Mouse (Mus musculus) lung, postnatal 25 days (tissue): ENCODE results near the gene Thsd4.

Experiments used
- DNase-seq: peaks from one replicate; pipeline ENCODE4 v3.0.0; 2022; ENCODE audit warnings: low spot score

The Thsd4 gene

DNA sequence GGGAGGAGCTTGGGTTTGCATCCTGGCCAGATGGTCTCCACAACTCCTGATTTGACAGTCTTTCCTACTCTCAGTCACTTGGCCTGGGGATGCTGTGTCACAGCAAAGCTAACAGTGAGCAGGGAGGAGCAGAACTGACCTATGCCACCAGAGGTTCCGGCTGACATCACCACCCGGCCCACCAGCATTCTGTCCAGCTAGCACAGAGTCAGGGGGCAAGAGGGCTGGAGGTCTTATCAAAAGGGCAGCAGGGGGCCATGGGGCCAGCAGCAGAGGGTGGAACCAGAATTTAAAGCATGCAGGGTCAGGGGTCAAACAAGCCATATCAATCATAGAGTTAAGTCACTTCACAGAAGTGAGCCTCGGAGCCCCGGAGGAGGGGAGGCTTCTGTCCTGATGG lies 4.7 kb downstream of the Thsd4 start:
- no peak for DNase-seq

DNA sequence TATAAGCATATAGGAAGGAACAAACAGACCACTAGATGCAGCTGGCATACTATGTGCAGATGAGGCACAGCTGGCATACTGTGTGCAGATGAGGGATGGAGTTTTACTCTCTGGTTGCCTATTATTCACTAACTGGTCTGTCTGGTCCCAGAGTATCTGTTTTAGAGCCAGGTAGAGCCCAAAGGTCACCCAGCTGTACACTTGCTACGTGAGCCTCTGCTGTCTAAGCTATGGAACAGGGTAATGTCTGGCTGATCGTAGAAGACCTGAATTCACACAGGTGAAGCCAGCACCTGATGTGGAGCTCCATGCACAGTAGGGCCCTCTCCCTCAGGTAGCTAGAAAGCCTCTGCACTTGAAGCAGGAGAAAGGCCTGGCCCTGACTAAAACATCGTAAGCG lies 5.5 kb downstream of the Thsd4 start:
- no peak for DNase-seq

DNA sequence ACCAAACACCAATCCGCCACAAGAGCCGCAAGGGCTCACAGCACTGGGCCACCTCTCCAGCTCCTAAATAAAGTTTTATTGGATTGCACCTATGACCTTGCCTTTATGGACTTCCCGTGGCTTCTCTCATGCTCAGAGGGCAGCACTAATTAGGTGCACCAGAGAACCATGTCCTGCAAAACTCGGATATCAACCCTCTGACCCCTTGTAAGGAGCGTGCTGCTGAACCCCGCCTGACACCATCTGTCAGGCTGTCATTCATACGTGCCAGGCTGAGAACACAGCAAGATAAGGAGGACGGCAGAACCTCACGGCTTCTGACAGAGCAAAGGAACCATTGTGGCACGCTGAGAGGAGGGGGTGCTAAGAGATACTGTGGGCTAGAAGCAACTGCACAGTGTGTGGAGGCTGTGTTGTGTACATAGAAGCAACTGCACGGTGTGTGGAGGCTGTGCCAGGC lies 8.5 kb downstream of the Thsd4 start:
- DNase-seq: no peak

DNA sequence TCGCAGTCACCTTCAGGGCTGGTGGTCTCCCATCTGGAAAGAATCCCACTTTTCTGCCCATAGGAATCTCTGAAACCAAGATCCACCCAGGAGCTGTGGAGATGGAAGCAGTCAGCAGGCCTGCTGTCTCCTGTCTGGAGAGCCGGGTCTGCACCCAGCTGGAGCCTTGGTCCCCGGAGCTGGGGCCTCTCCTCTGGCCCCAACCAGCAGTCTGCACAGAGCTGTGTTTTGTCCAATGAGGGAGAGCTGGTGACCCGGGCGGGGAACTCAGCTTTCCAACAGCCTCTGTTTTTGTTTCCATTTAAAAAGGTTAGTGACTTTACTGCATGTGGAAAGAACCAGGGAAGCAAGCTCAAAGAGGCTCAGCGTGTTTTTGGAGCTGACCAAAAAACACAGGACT lies 11.0 kb downstream of the Thsd4 start:
- DNase-seq: no peak

DNA sequence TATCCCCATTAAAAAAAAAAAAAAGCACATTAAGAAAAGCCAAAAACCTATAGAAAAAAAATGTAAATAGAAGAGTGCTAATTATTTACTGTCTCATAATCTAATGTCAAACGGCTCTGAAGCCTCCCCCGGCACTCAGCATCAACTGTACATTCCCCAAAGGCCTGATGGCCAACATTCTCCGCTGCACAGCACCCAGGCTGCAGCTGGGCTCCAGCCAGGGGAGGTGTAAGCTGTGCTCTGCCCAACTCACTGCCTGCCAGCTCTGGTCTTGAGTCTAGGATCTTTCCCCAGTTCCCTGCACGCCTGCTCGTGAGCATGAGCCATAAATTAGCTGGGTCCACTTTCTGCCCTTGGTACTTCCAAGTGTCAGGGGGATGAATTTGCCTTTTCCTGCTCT lies 15.7 kb downstream of the Thsd4 start:
- DNase-seq: no peak

DNA sequence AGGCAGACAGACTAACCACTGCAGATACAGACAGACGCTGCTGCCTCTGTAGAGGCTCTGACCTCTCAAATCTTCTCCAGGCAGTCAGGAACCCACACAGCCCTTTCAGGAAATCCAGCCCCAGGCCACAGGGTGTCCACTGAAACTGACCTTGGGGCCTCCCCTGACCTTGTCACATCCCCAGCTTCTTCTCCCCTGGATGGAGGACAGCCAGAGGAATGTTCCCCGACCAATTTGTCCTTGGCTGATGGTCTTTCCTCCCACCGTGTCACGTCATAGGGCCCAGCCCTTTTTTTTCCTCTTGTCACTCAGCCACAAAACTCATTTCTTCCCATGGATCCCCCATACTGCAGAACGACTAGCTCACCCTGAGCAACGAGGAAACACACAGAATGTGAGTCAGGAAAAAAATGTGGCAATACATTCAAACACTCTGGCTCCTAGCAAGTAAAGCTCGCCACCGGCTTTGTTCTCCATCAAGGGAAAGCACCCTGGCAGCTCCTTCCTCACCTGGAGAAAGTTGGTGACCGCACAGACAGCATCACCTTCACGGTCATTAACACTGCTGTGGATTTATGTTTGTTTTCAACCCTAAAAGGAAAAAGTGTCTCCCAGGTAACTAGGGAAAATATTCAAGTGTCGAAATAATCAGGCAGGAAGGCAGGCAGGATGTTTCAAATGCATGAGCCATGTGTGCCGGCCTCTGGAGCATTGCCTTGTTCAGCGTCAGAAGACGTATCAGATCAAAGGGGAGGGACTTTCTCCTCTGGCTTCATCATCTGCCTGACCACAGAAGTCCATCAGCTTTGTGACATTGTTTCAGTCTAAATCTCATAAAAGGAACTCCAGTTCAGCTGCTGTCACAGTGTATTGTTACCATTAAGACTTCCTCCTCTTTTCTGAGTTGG lies 17.2 kb downstream of the Thsd4 start:
- DNase-seq: no peak

DNA sequence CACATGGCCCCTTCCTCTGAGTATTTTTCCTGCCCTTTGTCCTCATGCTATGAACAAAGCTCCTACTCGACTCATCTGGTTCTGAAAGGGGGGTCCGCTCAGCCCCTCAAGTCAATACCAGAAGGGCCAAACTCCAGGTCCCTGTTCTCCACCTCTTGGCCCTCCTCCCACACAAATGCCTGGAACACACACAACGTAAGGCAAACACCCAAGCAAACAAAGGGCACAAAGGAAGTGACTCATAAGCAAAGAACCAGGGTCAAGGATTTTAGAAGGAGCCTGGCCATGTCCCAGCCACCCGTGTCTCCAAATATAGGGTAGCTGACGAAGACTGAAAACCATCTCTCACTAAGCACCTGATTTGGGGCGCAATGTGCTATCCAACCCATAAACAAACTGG lies 19.6 kb downstream of the Thsd4 start:
- peak; percentile 80 for DNase-seq

DNA sequence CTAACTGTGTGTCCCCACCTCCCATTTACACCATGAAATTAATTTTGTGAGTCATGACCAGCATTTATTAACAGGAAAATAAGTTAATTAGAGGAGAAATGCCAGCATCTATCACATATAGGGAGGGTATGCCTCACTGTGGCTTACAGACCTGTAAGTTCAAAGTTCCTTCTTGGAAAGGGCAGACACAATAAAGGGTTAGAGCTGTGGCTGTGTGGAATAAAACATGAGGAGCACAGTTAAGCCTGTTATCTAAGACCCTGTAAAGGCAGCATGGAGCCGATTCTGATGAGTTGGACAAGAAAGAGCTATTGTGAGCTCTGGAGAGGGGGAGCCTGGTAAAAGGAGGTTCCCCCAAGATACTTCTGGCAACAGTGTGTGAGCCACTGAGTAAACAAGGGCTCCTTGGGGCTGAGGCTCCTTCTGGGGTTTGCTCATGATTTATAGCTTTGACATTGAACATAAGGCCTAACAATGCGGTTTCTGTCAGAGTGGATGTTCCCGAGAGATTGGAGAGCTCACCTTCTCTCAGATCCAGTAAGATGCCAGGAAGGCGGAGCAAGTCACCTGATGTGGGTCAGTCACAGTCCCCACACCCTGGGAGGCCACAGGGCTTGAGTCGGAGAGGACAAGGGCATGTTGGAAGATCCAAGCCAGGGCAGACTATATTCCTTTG lies 20.2 kb downstream of the Thsd4 start:
- DNase-seq: no peak

DNA sequence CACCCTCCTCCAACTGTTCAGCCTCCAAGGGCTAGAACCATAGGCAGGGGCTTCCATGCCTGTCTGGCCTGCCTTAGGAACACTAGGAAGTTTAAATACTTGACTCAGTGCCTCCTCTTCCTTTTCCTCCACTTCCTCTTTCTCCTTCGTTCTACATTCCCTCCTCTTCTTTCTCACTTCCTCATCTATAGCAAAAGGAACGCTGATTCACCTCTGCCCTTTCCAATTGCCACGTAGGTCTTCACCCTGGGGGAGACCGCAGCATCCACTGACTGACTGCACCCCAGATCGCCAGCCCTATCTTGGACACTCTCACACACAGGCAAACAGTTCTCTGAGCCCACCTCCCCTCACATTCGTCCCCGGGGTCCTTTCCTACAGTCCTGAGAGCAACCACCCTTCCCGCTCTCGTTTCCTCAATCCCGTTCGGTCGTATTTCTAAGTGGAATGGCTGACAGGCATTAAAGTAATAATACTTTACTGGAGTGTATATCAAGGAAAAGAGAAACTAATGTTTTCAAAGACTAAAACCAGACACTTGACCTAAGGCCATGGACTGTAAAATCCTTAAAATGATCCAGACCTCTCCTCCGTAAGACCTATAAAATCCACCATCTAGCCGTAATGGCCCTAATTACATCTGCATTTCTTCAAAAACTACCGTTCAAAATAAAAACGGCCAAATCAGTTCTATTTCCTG lies 29.4 kb downstream of the Thsd4 start:
- no peak for DNase-seq

DNA sequence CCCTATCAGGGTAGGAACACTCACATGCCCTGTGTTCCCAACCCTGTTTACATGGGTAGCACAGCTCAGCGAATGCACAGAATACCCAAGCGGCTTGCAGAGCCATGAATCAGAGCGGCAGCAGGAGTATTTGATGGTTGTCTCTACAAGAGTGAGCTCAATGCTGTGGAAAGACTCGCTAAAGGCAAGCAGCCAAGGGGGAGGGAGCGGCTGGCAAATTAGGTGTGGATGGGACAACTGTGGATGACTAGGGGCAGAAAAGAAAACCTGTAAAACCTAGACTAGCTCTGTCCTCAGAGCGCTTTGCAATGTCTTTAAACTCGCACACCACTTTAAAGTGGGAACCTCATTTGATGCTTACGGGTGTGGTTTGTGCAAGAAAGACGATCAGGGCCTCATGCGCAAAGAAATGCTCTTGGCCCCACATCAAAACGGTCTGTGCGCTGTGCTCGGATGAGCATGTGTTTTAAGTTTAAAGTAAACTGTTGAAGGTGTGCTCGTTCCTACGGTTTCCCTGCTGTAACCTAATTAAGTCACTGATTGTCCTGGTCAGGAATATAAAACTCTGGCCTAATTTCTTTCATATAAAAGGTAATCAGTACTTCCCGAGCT lies 30.3 kb downstream of the Thsd4 start:
- no peak for DNase-seq

DNA sequence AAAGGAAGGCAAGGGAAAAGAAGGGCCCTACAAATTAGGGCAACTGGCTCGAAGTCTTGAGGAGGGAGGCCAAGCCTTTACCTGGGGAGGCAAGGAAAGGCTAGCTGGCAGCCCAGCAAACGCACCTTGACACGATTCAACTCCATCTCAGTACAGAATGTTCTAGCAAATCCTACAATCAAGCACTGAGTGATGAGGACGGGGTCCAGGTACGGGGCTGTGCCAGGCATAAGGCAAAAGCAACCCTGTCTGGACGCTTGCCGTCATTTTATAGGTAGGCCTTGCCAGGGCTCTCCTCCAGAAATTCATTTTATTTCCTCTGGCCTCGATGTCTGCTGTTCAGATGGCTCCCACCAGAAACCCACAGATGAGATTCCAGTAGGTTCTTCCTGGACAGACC lies 30.8 kb downstream of the Thsd4 start:
- DNase-seq: no peak

DNA sequence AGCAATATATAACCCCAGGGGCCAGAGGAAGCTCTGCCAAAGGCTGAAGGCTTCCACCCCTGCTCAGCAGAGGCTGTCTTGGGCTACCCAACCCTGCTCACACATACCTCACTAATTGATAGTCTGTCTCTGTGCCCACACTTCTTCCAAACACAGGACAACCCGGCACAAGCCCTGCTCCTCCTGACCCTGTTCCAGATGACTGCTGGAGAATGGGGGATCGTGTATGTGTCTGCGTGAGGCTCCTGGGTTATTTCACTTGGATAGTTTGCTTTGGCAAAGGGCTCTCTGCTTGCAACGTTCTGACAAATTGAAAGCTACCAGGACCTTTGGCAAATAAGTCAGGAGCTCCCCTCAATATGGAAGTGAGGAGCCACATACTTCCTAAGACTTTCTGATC lies 33.0 kb downstream of the Thsd4 start:
- DNase-seq: no peak

DNA sequence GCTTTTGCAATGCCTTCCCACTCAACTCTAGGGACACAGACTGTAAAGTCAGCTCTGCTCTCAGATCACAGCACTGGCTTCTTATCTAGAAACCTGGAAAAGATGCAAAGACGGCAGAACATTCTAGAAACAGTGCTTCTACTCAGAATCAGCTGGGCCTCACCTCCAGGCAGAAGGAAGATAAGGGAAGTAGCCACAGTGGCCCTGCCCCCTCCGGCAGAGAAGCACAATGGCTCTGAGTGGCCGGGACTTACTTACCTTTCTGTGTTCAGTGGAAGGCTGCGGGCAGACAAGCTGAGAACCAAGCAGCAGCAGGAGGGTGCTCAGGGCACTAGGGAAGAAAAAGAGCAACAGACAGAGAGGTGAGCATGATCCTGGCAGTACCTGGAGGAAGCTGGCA lies 39.7 kb downstream of the Thsd4 start:
- DNase-seq: peak; percentile 21

DNA sequence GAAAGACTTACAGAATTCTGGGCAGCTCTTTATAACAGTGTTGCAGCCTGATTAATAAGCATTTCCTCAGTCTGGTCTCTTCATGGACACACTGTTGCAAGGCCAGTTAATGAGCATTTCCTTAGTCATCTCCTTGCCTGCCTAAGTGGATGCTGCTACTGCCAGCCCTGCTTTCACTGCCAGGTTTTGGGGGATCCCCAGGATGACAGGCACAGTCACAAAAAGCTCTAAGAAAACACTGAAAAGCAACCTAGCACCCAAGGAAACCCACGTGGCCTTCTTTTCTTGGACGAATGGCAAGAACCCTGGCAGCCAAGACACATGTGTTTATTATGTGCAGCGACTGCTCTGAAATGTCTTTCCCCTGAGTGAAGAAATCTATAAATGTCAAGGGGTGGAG lies 41.8 kb downstream of the Thsd4 start:
- DNase-seq: peak; percentile 18

DNA sequence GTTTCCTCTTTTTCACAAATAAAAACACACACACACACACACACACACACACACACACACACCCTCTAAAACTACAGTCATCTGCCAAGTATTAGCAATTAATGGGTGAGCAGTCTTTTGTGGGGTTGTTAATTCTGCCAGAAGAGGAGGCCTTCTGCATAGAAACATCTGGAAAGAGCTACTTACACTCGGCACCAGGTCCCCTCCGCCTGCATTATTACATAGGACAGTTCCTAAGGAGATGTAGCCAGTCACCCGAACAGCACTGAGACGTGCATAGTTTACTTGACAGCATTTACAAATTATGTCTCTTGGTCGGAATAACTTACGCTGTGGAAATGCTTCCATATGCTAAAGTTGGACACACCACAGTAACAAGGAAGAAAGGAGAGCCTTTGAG lies 43.0 kb downstream of the Thsd4 start:
- no peak for DNase-seq

DNA sequence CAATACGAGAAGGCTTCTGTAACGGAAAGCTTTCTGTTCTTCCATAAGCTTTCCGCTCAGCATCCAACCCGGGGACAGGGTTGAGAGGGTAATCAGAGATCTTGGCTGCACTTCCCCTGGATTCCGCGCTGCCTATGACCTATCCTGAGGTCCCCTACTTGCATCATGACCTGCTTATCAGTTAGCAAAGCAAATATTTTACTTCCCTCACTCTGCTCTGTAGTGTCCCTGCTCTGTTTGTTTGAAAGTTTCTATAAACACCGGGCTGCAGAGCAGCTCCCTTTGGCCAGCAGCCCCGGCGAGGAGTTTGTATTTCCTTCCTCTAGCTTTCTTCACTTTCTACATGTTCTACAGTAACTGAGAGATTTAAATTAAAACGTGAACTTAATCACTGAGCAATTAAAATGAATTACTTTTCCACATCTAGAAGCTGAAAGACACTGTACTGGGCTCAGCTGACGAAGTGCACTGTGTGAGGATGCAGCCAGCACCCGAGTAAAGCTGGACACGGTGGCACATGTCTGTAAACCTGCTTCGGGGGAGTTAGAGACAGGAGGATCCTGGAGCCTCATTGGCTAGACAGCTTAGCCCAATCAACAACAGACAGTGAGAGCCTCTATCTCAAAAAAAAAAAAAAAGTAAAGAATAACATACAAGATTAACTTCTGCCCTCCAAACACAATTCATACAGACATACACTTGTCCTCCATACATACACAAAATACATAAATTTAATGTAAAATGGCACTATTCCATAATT lies 43.7 kb downstream of the Thsd4 start:
- DNase-seq: peak; percentile 83

DNA sequence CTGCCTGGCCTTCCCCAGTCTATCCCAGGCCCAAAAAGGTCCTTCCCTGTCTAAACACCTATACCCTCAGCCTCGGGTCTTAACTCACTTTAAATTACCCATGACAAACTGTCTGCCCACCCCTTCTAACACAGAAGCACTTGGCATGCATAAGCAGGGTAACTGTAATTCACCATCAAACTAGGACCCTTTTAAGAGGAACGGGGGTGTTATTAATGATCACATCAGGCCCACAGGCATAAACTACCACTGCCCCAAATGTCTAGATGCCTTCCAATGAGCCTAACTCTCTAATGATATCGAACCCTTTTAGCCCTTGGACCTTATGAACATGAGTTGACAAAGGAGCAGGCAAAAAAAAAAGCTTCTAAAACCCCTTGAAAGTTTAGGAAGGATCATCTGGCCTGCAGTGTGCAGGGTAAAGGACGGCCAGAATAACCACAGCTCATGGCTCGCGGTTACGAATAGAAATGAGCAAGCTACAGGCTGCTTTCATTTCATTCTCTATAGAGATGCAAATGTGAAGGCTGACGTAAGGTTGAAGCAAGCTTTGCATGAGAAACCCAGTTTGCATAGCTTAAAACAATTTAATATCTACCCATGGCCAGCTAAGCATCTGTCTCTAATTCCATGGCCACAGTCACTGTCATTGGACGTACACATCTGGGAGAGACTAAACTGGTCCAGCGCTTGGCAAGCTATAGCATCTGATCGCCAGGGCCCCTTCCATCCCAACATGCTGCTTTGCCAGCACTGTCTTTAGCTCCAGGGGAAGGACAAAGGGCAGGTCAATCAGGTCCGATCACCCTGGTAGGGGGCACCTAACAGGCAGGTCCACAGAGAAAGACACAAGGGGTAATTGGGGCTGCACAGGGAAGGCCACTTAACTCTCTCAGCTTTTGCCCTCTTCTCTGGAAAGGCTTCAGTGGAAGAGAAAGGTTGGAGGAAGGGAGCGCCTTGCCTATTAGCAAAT lies 61.5 kb downstream of the Thsd4 start:
- no peak for DNase-seq

DNA sequence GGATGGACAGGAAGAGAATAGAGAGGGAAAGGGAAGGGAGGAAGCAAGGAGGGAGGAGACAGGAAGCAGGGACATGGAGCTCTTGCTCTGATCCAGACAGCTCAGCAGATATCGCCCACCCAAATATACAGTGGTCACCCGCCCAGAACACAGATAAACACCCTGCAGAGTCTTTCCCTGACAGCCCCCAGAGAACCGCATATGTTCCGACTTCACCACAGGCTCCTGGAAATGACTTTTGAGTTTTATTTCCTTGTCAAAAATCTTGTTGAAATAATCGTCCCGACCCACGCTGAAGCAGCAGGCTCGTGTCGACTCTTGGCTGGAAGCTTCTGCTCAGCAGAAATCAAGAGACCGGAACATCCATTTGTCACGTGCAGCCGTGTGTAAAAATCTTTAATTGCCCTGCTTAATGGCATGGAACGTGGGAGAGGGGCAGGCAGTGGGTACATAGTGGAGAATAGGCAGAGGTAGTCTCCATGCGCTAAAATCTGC lies 63.3 kb downstream of the Thsd4 start:
- no peak for DNase-seq

DNA sequence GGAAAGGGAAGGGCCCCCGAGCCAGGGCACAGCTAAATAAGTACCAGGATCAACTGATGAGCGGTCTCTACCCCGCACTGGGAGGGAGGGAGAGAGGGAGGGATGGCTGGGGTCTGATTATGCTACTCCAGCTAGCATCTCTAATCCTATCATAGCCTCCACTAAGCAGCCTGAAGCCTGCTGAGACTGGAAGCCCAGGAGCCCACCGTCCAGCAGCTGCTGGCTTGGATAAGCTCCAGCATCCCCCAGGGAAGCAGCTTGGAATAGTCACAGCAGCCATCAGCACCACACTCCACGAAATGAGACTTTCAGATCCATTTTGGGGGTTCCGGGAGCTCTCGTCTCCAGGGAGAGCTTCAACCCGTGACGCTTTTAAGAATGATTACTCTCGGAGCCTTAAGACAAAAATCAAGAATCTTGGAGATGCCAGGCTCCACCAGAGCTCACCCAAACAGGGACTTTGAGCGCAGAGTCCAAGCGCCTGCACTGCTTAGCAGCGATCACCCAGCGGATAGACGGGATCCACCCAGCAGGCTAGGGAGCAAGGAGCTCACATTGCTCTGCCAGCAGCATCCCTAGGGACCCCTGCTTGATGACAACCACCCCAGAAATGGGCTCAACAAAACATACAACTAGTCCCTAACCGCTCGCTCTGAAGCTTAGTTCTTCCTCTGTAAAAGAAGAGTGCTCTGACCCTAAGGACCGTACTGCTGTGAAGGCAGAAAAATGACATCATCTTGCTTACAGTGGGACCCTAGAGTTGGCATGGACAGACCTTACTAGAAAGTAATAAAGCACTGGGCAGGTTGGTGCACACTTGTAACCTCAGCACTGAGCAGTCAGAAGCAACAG lies 64.3 kb downstream of the Thsd4 start:
- DNase-seq: no peak
